Mouse (Mus musculus): ENCODE results near the gene Haus4. TPM values are rescaled to one million over a fixed set of nuclear protein-coding genes. Genes with fewer than 3 reads are reported as not detected.

Gene Haus4
- polyA plus RNA-seq, 1 experiment from 2014 or later: 34.1 TPM

GRCm38 (mm10) chr14:54583681-54584338 lies 29.4 kb upstream of the Haus4 start:
- no peaks in the 10 kb centered on the region for H3K36me3 ChIP-seq (replicated peaks)
- no peak overlapping the region for H3K27ac ChIP-seq (replicated peaks)
- no peak for ATAC-seq (ENCODE audit: insufficient read depth)
- H3K9ac ChIP-seq: no peak overlapping the region
- WGBS (ENCODE audit: insufficient replicate concordance): 42% methylated on average over 7 of the region's 7 CpGs
- no peak overlapping the region for H3K4me3 ChIP-seq (replicated peaks)
- H3K4me2 ChIP-seq: no peak overlapping the region
- H3K9me3 ChIP-seq (replicated peaks): no peaks in the 10 kb centered on the region
- peaks cover 12% of the 10 kb centered on the region for H3K27me3 ChIP-seq
- peaks cover 12% of the 10 kb centered on the region for H3K4me1 ChIP-seq (replicated peaks)

DNA sequence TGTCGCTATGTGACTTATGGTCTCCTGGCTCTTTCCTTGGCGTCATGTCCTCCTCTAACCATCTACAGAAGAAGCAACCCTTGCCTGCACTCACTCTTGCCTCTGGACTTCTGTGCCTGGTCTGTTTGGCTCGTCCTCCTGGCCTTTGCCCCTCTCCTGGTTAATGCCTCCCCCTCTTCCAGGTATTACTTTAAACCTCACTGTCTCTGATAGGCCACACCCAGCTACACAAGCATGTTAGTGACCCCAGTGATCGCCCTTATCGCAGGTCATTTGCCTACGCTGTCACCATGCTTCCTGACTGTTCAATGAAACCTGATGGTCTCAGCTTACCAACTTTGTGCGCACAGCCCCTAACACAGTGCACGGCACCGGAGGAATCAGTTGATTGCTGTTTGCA lies 28.1 kb upstream of the Haus4 start:
- Histone ChIP-seq H3K27ac (replicated peaks) (peak overlapping the region; percentile 2; the same call in 1 of the 2 replicates), H3K4me1 (replicated peaks) (peaks cover 25% of the 10 kb centered on the region), H3K36me3 (replicated peaks) (no peaks in the 10 kb centered on the region), H3K4me2 (no peak overlapping the region), H3K9ac (no peak overlapping the region), H3K9me3 (replicated peaks) (no peaks in the 10 kb centered on the region), H3K4me3 (replicated peaks) (no peak overlapping the region), H3K27me3 (peaks cover 25% of the 10 kb centered on the region)
- WGBS (ENCODE audit: insufficient replicate concordance): 68% methylated on average over 9 of the region's 9 CpGs
- ATAC-seq (ENCODE audit: insufficient read depth): peak; percentile 63

DNA sequence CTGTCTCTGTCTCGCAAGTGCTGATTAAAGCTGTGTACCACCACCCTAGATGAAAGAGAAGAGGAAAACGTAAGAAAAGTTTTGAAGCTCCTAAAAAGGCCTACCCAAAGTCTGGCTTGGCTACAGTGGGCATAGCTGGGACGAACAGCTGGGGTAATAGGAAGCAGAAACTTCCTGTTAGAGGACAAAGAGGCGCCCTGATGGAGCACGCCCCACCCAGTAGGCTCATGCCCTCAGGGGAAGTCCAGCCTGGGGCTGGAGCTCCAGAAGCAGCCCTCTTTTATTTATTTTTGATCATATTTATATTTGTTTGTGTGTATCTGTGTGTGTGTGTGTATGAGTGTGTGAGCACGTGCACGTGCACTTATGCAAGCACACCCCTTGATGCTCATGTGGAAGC lies 25.2 kb upstream of the Haus4 start:
- 34% methylated on average over 7 of the region's 7 CpGs for WGBS (ENCODE audit: insufficient replicate concordance)
- no peak overlapping the region for H3K9ac ChIP-seq
- no peak overlapping the region for H3K27ac ChIP-seq (replicated peaks)
- no peak overlapping the region for H3K4me3 ChIP-seq (replicated peaks)
- no peak overlapping the region for H3K4me2 ChIP-seq
- no peak for ATAC-seq (ENCODE audit: insufficient read depth)
- no peaks in the 10 kb centered on the region for H3K36me3 ChIP-seq (replicated peaks)
- peaks cover 54% of the 10 kb centered on the region for H3K27me3 ChIP-seq
- H3K9me3 ChIP-seq (replicated peaks): no peaks in the 10 kb centered on the region
- H3K4me1 ChIP-seq (replicated peaks): peaks cover 49% of the 10 kb centered on the region

DNA sequence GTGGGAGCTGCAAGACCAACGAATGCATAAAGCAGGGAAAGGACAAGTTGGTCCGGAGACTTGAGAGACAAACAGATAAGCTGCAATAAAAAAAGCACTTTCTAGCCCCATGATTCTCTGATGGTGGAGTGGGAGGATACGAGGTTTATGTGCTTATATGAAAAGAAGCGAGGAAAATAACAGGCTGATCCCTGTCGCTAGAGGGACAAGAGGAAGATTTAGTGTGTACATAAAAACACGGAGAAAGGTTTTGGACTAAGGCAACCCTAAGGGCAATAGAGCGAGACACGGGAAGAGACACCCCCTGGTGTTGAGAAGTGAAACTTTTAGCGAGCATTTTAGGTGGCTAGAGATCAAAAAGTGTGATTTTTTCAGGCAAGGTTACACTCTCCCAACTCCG lies 23.6 kb upstream of the Haus4 start:
- Histone ChIP-seq H3K9me3 (replicated peaks) (no peaks in the 10 kb centered on the region), H3K4me3 (replicated peaks) (peak overlapping the region; percentile 58), H3K27ac (replicated peaks) (peak overlapping the region; percentile 59), H3K36me3 (replicated peaks) (no peaks in the 10 kb centered on the region), H3K4me2 (peak overlapping the region; percentile 68), H3K27me3 (peaks cover 70% of the 10 kb centered on the region), H3K4me1 (replicated peaks) (peaks cover 65% of the 10 kb centered on the region), H3K9ac (0 out of 2 replicates have a peak overlapping the region, but pooled peaks have one; percentile 30)
- WGBS (ENCODE audit: insufficient replicate concordance): under 1% methylated on average over 10 of the region's 10 CpGs
- ATAC-seq (ENCODE audit: insufficient read depth): no peak

DNA sequence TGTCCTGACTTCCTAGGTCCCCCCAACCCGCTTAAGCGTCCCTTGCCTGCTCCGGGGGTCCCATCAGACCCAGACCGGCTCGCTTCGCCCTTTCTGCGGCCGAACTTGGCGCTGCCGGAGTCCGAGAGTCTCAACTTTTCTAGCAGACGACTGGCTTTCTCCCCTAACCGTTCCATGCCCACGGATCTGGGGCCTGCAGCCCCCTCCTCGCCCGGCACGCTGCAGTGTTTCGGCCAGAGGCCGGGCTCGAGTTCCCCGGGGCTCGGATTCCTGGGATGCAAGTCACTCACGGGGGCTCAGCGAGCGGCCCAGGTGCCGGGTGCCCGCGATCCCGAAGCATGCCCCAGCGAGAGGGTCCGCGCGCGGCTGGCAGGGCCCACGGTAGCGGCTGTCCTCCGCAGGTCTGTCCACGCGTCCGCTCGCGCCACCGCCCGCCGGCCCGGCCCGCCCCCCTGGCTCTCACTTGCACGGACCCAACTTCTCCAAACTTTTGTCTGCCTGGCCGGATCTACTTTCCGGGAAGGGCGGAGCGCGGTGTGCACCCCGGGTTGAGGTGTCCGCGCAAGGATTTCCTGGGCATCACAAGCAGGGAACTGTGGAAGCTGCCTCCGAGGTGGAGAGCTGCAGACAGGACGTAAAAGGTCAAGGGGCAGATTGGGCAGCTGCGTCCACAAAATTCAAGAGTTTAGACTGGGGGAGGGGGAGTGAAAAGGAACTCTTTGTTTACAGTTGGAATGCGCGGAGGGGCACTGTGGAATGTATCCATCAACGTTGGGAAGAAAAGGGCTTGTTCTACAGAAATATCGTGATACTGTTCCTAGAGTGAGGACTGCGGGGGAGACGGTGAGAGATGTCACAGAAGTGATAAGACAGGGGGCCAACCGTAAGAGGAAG lies 22.9 kb upstream of the Haus4 start, which contains the start of gene Ajuba:
TSS of gene Ajuba (minus strand) at position 470 of the 894 bp plus-strand sequence.
- WGBS (ENCODE audit: insufficient replicate concordance): under 1% methylated on average over 66 of the region's 66 CpGs
- no peaks in the 10 kb centered on the region for H3K36me3 ChIP-seq (replicated peaks)
- peaks cover 77% of the 10 kb centered on the region for H3K27me3 ChIP-seq
- H3K4me3 ChIP-seq (replicated peaks): peak within 1 kb of the TSS; percentile 58
- peak; percentile 50; the same call in 1 of the 2 replicates for ATAC-seq (ENCODE audit: insufficient read depth)
- peak within 1 kb of the TSS; percentile 44 for H3K9ac ChIP-seq
- H3K27ac ChIP-seq (replicated peaks): peak within 1 kb of the TSS; percentile 59
- H3K4me1 ChIP-seq (replicated peaks): peaks cover 72% of the 10 kb centered on the region
- no peaks in the 10 kb centered on the region for H3K9me3 ChIP-seq (replicated peaks)
- H3K4me2 ChIP-seq: peak within 1 kb of the TSS; percentile 68

DNA sequence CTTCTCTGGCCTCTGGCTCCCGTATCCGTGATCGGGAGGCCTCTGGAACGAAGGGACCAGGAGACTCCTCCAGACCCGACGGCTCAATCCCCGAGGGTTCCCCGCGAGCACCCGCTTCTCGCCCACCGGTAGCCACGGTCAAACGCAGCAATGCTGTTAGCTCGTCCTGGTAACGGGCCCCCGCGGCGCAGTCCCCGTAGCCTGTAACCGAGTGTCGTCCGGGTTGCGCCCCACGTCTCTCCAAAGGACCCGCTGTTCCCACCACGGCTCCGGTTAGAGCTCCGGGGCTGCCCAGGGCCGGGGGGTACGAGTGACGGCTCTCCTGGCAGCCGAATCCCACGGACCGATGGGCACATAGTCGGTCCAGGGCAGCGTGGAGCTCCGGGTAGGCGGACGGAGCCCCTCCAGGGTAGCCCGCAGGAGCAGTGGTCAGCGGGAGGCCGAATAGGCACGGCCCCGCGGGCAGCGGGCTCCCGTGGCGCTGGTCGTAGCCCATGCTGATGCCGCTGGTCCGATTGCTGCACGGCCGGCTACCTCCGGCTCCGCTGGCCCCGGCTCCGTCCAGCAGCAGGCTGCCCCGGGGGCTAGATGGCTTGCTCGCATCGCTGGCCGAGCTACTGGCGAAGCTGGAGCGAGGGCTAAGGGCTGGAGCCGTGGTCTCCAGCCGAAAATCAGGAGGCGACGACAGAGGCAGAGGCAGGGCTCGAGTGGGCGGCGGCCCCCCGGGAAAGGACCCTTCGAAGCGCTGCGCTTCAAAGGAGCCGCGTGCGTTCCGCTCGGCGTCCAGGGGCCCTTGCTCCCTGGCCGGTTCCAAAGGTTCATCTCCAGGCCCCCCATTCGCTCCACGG lies 22.0 kb upstream of the Haus4 start:
- H3K27me3 ChIP-seq: peaks cover 85% of the 10 kb centered on the region
- peaks cover 76% of the 10 kb centered on the region for H3K4me1 ChIP-seq (replicated peaks)
- no peaks in the 10 kb centered on the region for H3K9me3 ChIP-seq (replicated peaks)
- no peak for ATAC-seq (ENCODE audit: insufficient read depth)
- H3K36me3 ChIP-seq (replicated peaks): peaks cover under 1% of the 10 kb centered on the region; the same call in 1 of the 2 replicates
- 2% methylated on average over 84 of the region's 84 CpGs for WGBS (ENCODE audit: insufficient replicate concordance)
- peak overlapping the region; percentile 68 for H3K4me2 ChIP-seq
- peak overlapping the region; percentile 26; the same call in 1 of the 2 replicates for H3K27ac ChIP-seq (replicated peaks)
- H3K9ac ChIP-seq: peak overlapping the region; percentile 44
- H3K4me3 ChIP-seq (replicated peaks): peak overlapping the region; percentile 58

DNA sequence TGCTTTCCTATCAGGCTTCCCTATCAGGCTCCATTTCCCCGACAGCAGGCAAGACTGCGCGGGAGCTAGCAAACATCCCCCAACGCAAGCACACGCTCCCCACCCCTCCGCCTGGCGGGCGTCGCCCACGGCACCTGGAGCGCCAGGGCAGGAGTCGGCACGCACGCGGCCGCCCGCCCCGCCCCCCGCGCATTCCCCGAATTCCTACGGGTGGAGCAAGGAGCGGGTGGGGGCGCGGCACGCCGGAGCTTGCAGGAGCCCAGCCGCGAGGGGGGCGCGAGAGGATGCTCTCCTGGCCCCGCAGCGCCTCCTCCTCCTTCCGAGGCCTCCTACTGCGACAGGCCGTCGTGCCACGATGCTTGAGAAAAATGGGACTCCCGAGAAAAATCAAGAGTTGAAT lies 21.2 kb upstream of the Haus4 start:
- peaks cover 92% of the 10 kb centered on the region for H3K27me3 ChIP-seq
- H3K4me2 ChIP-seq: peak overlapping the region; percentile 68
- WGBS (ENCODE audit: insufficient replicate concordance): 1% methylated on average over 39 of the region's 39 CpGs
- peaks cover 6% of the 10 kb centered on the region for H3K36me3 ChIP-seq (replicated peaks)
- peak; percentile 11; the same call in 1 of the 2 replicates for ATAC-seq (ENCODE audit: insufficient read depth)
- no peak overlapping the region; the same call in 1 of the 2 replicates for H3K27ac ChIP-seq (replicated peaks)
- no peak overlapping the region for H3K9ac ChIP-seq
- H3K4me3 ChIP-seq (replicated peaks): peak overlapping the region; percentile 58
- H3K4me1 ChIP-seq (replicated peaks): peaks cover 76% of the 10 kb centered on the region
- no peaks in the 10 kb centered on the region for H3K9me3 ChIP-seq (replicated peaks)

DNA sequence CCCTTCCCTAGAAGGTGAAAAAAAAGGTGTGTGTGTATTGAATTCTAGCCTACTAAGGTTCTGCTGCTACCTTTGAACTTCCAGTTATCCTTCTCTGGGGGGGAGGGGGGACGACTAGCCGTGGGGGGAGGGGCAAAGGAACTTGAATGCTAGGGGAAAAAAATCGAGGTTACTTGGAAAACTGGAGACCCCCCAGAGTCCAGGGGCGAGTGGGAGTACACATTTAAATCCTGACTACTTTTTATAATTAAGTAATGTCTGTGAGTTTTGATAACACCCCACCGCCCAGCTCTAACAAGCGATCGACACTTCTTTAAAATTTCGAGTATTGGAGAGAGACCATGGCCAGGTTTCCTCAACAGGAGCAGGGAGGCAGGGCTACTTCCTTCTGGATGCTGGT lies 20.6 kb upstream of the Haus4 start:
- no peak overlapping the region for H3K9ac ChIP-seq
- peak overlapping the region; percentile 68 for H3K4me2 ChIP-seq
- H3K27ac ChIP-seq (replicated peaks): no peak overlapping the region; the same call in 1 of the 2 replicates
- H3K4me3 ChIP-seq (replicated peaks): peak overlapping the region; percentile 58
- H3K27me3 ChIP-seq: peaks cover 96% of the 10 kb centered on the region
- no peak for ATAC-seq (ENCODE audit: insufficient read depth)
- H3K9me3 ChIP-seq (replicated peaks): no peaks in the 10 kb centered on the region
- 13% methylated on average over 8 of the region's 8 CpGs for WGBS (ENCODE audit: insufficient replicate concordance)
- peaks cover 6% of the 10 kb centered on the region for H3K36me3 ChIP-seq (replicated peaks)
- H3K4me1 ChIP-seq (replicated peaks): peaks cover 79% of the 10 kb centered on the region

GRCm38 (mm10) chr14:54574253-54574652 lies 19.8 kb upstream of the Haus4 start:
- H3K9ac ChIP-seq: peak overlapping the region; percentile 18; the same call in 1 of the 2 replicates
- H3K4me3 ChIP-seq (replicated peaks): peak overlapping the region; percentile 58
- WGBS (ENCODE audit: insufficient replicate concordance): 34% methylated on average over 4 of the region's 4 CpGs
- peaks cover 91% of the 10 kb centered on the region for H3K27me3 ChIP-seq
- no peaks in the 10 kb centered on the region for H3K9me3 ChIP-seq (replicated peaks)
- H3K36me3 ChIP-seq (replicated peaks): peaks cover 6% of the 10 kb centered on the region
- H3K4me1 ChIP-seq (replicated peaks): peaks cover 76% of the 10 kb centered on the region
- ATAC-seq (ENCODE audit: insufficient read depth): no peak
- H3K4me2 ChIP-seq: peak overlapping the region; percentile 68
- H3K27ac ChIP-seq (replicated peaks): no peak overlapping the region
